Mouse (Mus musculus) left cerebral cortex, postnatal 4 days (tissue): ENCODE measurements at regions not wholly inside any gene's neighbourhood (a gene's known extent, or its start where the extent isn't known, plus 50 kb on each side); places are given as distances from the start of the nearest gene placed in this dataset.

ENCODE experiments used
- DNase-seq: peaks from one replicate; pipeline ENCODE4 v3.0.0-alpha.2; 2022
- intact Hi-C: fragments of 180-260 bp; cut with DNase I; formaldehyde crosslinking; loops from one replicate; pipeline ENCODE4 v1.15.1; 2025

DNA sequence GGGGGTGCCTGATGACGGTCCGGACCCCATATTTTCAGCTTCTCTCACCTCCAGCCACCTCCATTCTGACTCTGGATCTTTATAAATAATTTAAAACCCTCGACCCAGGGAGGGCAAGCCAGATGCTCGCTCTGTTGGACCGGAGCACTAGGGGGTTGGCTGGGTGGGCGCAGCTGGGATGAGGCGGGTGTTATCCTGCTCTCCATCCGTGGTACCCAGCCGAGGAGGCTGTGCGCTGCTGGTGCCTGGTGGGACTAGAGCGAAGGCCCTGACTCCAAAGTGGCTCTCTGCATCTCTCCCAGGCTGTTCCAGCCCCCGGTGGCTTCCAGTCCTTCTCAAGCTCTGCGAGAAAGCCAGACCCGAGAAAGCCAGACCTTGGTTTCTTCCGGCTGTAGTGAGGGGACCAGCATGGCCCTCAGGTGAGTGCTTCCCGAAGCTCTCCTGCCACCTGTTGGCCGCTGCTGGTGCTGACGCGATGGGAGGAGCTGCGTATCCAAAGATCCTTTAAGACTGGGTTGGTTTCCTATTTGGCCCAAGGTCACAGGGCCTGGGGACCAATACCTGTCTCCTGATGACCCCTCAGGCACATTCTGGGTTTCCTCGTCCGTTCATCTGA is 127.1 kb upstream of the Pitx1 start:
- intact Hi-C loops = loop anchor here (5.0 kb wide), 1 partner anchor 131 kb away; no protein-coding TSS in a partner anchor
- DNase-seq = peak; percentile 75

DNA sequence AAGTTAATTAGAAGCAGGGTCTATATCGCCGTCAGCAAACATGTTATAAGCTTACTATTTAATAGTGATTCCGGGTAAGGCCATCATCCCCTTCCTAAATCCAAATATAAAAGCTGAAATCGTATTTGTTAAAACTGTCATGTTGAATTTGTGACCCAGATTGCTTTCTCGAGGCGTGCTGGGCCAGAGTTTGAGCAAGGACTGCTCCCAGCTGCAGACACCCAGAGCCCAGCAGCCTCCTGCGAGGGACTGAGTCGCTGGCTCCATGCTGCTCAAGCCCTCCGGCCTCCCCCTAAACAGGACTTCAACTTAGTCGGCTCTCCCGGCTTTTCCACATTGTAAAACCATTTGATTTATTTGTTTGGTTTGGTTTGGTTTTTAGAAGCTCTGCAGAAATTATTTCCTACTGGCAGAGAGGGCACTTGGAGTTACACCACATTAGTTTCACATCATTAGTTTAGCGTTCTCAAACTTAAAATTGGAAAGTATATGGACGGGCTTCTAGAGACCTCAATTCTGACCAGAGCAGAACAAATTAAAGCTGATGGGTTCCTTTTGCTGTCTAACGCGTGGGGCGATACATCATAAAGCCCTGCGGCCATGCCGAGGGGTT is 126.4 kb upstream of the Pitx1 start:
- DNase-seq = no peak
- intact Hi-C loops = loop anchor here (5.0 kb wide), 1 partner anchor 130 kb away; no protein-coding TSS in a partner anchor

- no peak for DNase-seq
- intact Hi-C loops = no loop called here
These were observed 118.4 kb upstream of the Pitx1 start for GRCm38 (mm10) chr13:55954346-55954745.

DNA sequence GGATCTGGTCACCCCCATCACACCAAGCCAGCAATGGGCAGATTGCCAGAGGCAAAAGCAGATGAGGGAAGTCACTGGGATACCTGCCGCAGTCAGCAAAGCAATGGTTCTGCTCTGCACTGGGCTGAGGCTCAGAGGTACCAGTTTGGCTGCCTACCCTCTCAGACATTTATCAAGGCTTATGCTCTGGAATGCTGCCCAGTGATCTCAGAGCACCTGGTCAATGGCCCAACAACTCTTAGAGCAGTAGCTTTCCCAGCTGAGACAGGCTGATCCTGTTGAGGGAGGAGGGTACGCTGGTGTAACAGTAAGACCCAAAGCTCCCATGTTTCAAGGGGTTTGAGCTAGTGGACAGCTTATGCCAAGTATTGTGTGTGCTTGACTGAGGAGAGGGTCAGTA is 117.4 kb upstream of the Pitx1 start:
- intact Hi-C loops = no loop called here
- DNase-seq = no peak

DNA sequence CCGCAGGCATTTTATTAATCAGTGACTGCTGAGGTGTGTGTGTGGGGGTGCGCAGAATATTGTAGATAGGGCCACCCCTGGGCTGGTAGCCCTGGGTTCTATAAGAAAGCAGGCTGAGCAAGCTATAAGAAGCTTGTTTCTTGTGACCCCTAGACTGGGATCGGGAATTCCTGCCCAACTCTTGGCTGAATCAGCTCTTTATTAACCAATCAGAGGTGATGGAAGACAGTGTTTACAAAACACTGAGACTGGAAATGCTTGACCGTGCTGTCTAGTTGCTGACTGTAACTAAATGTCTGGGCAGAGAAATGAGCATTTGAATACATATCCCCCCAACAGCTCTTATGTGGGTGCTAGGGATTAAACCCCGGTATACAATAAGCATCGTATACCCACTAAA is 114.8 kb upstream of the Pitx1 start:
- intact Hi-C loops = no loop called here
- DNase-seq = no peak

- intact Hi-C loops = no loop called here
- no peak for DNase-seq
These were observed 112.6 kb upstream of the Pitx1 start for GRCm38 (mm10) chr13:55948591-55948990.

GRCm38 (mm10) chr13:55948144-55948543 is 112.2 kb upstream of the Pitx1 start:
- intact Hi-C loops = no loop called here
- no peak for DNase-seq

GRCm38 (mm10) chr13:55937417-55937816 is 101.4 kb upstream of the Pitx1 start:
- DNase-seq = no peak
- intact Hi-C loops = no loop called here

DNA sequence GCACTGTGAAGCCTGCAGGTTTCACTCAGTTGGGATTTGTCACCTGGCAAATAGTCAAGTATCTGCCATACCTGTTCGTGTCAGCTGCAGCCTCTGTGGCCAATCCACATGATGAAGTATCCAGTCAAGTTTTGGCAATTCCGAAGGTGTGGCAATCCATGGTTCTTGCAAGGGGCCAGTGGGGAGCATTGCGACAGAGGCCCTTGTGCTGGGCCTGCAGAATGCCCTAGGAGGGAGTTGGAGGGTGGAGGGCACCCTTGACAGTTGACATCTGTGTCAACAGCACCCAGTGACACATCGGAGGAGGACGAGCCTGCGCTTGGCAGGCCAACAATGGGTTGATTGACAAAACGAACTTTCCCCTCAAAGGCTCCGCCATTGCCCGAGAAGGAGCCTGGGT is 101.0 kb upstream of the Pitx1 start:
- DNase-seq = no peak
- intact Hi-C loops = no loop called here

DNA sequence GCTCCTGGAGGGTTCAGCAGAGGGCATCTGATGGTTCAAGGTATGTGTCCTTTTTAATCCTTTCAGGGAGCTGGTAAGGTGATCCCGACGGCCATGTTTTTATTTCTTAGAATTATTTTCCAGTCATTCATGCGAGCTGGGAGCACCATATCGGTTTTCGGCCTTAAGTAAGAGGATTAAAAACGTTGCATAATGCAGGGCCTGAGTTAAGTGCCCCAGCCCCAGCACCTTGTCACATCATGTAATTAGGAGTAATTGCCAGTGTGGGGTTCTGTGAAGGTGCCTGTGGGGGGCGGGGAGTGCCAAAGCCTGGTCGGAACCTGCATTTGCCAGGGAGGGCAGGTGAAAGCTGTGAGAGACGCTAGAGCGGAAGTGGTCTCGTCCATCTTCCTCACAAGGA is 94.6 kb upstream of the Pitx1 start:
- intact Hi-C loops = no loop called here
- DNase-seq = no peak

DNA sequence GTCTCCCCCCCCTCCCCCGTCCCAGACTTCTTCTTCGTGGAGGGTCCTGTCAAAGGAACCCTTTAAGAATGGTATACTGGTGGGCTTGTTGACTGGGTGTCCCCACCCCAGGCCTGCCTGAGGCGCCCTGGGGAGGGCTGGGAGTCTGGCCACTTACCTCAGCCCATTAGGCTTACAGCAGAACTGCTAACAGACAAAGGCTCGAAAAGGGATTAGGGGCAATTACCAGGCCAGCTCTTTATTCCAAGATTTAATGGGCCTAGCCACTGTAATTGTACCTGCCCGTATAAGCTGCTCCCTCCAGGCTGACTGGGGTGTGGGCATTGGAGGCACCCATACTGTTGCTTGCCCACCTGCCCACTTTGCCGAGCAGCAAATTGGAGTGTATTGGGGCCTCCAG is 93.8 kb upstream of the Pitx1 start:
- no peak for DNase-seq
- intact Hi-C loops = no loop called here

DNA sequence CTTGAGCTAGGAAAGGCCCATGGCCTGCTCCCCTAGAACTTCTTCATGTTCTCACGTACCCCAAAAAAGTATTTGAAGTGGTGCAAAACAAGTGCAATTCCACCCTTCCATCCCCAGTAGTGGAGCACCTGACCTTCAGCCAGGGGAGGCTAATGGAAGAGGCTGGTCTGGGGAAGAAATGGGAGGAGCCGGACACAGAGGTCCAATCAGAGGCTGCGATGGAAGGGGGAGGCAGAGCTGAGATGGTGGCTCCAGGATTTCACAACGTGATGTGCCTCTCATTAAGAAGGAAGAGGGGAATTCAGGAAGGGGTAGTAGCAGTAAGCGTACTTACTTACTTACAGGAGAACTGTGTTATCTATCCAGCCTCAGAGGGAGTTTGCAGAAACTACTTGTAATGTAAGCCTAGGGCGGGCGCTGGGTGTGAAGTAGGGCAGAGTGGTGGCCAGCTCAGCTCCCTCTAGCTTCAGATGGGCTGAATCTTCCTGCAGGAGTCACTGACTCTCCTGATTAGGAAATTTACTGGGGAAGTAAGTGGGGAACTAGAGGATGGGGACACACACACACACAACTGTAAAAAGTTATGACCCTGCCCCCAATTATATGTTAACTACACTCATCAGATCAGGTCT is 87.6 kb upstream of the Pitx1 start:
- no peak for DNase-seq
- intact Hi-C loops = no loop called here

- intact Hi-C loops = no loop called here
- no peak for DNase-seq
These were observed 81.3 kb upstream of the Pitx1 start for GRCm38 (mm10) chr13:55917316-55917715.

DNA sequence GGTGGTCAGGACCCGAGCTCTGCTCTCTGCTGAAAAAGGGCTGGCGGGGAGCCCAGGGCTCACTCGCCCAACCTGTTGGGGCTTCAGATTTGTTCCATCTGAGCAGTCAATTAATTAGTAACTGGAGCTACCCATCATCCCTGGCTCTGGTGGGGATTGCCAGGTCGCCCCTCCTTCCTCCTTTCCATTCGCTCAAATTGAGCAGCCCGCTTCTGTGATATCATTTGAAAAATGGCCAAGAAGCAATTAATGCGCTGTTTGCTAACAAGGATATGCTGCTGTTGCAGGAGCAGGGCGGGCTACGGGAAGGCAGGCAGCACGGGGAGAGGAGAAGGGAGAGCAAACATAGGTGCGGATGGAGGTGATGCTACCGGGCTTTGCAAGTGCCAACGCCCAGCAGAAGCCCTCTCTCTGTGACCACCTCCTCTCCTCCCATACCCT is 76.3 kb upstream of the Pitx1 start:
- intact Hi-C loops = no loop called here
- DNase-seq = peak; percentile 75

- intact Hi-C loops = no loop called here
- DNase-seq = no peak
These were observed 73.9 kb upstream of the Pitx1 start for GRCm38 (mm10) chr13:55909941-55910340.

DNA sequence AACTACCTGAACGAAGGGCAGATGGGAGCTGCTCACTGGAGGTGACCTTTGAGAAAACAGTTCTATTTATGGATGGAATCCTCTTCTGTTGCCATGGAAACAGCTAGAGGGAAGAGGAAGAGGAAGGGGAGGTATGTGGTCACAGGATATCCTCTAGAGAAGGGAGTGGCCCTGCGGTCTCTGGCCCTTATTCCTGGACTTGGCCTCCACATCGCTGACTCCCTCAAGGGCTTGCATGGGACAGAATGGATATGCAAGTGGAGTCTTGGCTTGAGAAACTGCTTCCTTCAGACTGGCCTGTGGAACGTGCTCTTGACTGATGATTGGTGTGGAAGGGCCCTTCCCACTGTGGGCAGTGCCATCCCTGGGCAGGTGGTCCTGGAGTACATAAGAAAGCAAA is 68.9 kb upstream of the Pitx1 start:
- intact Hi-C loops = no loop called here

GRCm38 (mm10) chr13:55902255-55902654 is 66.3 kb upstream of the Pitx1 start:
- intact Hi-C loops = no loop called here
- no peak for DNase-seq

More for the DNA sequence above, 68.9 kb upstream of the Pitx1 start:
- DNase-seq = no peak

- intact Hi-C loops = no loop called here
- DNase-seq = no peak
These were observed 64.2 kb upstream of the Pitx1 start for GRCm38 (mm10) chr13:55900190-55900526.

DNA sequence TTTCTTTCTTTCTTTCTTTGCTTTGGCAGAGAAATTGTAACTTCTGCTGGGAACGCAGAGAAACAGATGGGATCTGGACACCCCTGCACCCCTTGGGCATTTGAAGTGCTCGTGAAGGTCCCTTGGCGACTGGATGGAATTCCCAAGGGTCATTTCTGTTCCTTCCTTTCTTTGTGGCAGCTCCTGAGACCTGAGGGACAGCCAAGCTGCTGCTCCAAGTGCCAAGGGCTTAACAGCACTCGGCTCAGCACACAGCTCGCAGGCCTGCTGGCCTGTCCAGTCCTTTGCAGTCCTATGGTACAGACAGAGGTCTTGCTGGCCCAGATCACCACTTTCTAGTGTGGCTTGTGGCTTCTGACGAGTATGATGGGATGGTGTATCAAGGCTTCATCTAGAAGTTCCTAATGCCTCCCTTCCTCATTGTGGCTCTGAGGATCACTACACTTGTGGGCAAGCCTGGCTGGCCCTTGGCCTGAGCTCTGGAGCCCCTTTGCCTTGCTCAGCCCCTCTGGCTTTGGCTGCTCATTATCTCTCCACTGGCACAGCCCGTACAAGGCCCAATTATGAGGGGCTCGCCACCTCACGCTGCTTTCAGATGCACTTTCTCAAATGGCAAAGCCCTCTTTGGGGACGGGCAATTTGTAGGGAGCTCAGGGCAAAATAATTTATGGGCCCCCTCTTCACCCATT is 63.7 kb upstream of the Pitx1 start:
- DNase-seq = peak; percentile 49
- intact Hi-C loops = no loop called here

DNA sequence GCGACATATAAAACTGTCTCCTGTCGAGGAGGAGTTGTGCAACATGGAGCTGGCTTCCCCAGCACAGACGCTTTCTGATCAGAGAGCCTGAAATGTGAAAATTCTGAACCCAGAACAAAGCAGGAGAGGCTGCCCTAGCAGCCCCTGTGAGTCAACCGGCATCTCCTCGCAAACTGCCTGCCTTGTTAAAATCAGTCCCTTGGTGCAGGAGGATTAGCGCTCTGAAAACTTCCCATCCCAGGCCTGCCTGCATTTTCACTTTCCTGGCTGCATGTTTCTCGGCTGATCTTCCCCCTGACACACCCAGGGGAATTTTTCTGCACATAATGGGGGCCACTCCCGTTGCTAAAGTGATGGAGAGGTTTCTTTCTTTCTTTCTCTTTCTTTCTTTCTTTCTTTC is 63.0 kb upstream of the Pitx1 start:
- no peak for DNase-seq
- intact Hi-C loops = no loop called here

DNA sequence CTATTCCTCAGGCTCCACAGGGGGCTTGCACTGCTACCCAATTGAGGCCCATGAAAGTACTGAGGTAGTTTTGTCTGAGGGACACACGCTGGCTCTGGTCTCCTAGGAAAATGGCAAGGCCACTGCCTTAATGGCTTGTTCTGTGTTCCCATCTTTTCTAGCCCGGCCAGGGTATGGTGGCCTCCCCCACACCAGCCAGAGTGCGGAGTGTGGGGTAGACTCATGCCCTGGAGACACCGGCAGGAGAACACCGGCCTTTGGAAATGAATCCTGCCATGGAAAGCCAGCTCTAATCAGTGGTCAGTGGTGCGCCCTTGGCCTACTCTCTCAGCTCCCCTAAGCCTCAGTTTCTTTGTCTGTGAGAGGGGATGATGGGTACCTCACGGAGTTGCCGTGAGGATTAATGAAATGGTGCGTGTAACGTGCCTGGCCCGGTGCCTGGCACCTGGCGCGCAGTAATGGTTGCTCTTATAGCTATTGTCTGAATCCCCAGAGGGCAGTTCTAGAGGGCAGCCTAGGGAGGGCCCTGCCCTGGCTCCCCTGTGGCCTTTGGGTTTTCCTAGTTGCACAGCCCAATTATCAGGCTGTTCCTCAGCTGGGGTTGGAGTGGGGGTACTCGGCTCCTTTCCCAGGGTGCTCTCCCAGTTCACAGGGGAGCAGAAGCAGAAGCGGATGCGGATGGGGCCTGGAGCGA is 62.4 kb upstream of the Pitx1 start:
- DNase-seq = no peak
- intact Hi-C loops = no loop called here
